Mouse (Mus musculus): ENCODE data around the gene Fam234b.

- TF ChIP-seq CTCF (IDR thresholded peaks at IDR 0.05; ENCODE audit: low read depth, low read length) (no peak), POLR2A (IDR thresholded peaks at IDR 0.05; ENCODE audit: insufficient read depth, low read length) (no peak), EP300 (IDR thresholded peaks at IDR 0.05; ENCODE audit: insufficient read depth, low read depth, low read length) (no peak)
Measured at GRCm38 (mm10) chr6:135206909-135207308, 9.1 kb downstream of the Fam234b start.
